Mouse (Mus musculus): ENCODE measurements around the gene Sell. TPM values are rescaled to one million over a fixed set of nuclear protein-coding genes. Genes with fewer than 3 reads are reported as not detected.

Sell gene
- polyA plus RNA-seq, 1 experiment from 2014 or later = 2.0 TPM

DNA sequence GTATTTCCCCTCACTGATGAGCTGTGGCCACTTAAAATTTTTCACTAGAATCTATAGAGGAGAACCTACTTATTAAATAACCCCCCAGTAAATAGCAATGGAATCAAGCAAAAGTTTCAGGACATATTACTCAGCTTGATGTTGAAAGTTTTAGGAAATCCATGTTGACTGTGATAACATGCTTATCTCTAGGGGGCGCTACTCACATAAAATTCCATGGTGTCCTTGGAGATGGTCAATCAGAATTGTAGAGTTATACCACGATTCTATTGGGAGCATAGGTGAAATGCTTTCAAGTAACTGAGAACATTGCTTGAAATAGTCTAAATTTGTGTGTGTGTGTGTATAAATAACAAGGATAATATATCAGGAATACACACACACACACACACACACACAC lies 7.0 kb upstream of the Sell start:
- ATAC-seq = no peak
- Histone ChIP-seq H3K4me1 (no peaks in the 10 kb centered on the region), H3K27ac (no peak overlapping the region), H3K36me3 (no peaks in the 10 kb centered on the region), H3K9me3 (replicated peaks) (no peaks in the 10 kb centered on the region), H3K4me3 (no peak overlapping the region), H3K4me2 (no peak overlapping the region), H3K27me3 (replicated peaks) (no peaks in the 10 kb centered on the region), H3K9ac (no peak overlapping the region)
- 19% methylated on average over 2 of the region's 2 CpGs for WGBS (ENCODE audit: insufficient replicate concordance)

- no peak for ATAC-seq
- H3K36me3 ChIP-seq = no peaks in the 10 kb centered on the region
- H3K27ac ChIP-seq = no peak overlapping the region
- no peak overlapping the region for H3K9ac ChIP-seq
- no peaks in the 10 kb centered on the region for H3K27me3 ChIP-seq (replicated peaks)
- H3K9me3 ChIP-seq (replicated peaks) = no peaks in the 10 kb centered on the region
- no peak overlapping the region for H3K4me3 ChIP-seq
- no peaks in the 10 kb centered on the region for H3K4me1 ChIP-seq
- no peak overlapping the region for H3K4me2 ChIP-seq
- WGBS (ENCODE audit: insufficient replicate concordance) = 51% methylated on average over 4 of the region's 4 CpGs
Observed at GRCm38 (mm10) chr1:164060071-164060470, 1.7 kb upstream of the Sell start.

DNA sequence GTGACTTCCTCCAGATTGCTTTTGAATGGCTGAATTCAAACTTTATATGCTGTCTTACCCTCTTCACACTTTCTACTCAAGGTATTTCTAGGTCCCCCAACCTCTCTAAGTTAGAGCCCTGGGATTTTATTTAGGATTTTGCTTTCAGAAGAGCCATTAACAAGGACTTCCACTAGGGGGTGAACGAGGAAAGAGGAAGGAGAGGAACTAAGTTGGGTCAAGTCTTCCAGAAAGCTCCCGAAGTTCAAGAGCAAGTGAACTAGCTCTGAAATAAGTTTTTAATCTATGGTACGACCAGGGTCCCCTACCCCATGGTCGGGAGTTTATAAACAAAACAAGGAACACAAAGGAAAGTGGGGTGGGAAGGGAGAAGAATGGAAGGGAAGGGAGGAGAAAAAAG lies 504 bp upstream of the Sell start:
- WGBS (ENCODE audit: insufficient replicate concordance) = 10% methylated on average over 4 of the region's 4 CpGs
- Histone ChIP-seq H3K4me1 (no peaks in the 10 kb centered on the region), H3K27ac (no peak overlapping the region), H3K9me3 (replicated peaks) (no peaks in the 10 kb centered on the region), H3K9ac (no peak overlapping the region), H3K4me3 (no peak overlapping the region), H3K4me2 (no peak overlapping the region), H3K27me3 (replicated peaks) (no peaks in the 10 kb centered on the region), H3K36me3 (no peaks in the 10 kb centered on the region)
- no peak for ATAC-seq

- Histone ChIP-seq H3K4me1 (no peaks in the 10 kb centered on the region), H3K36me3 (no peaks in the 10 kb centered on the region), H3K9me3 (replicated peaks) (no peaks in the 10 kb centered on the region), H3K9ac (no peak overlapping the region), H3K27ac (no peak overlapping the region), H3K27me3 (replicated peaks) (no peaks in the 10 kb centered on the region), H3K4me2 (no peak overlapping the region), H3K4me3 (no peak overlapping the region)
- no peak for ATAC-seq
- 49% methylated on average over 2 of the region's 2 CpGs for WGBS (ENCODE audit: insufficient replicate concordance)
Observed at GRCm38 (mm10) chr1:164062856-164063255, 1.1 kb downstream of the Sell start.

GRCm38 (mm10) chr1:164063745-164064144 lies 2.0 kb downstream of the Sell start:
- no peaks in the 10 kb centered on the region for H3K36me3 ChIP-seq
- H3K27me3 ChIP-seq (replicated peaks) = no peaks in the 10 kb centered on the region
- no peaks in the 10 kb centered on the region for H3K4me1 ChIP-seq
- H3K4me3 ChIP-seq = no peak overlapping the region
- no peak overlapping the region for H3K9ac ChIP-seq
- no peak overlapping the region for H3K27ac ChIP-seq
- H3K9me3 ChIP-seq (replicated peaks) = no peaks in the 10 kb centered on the region
- no peak for ATAC-seq
- no peak overlapping the region for H3K4me2 ChIP-seq
- WGBS (ENCODE audit: insufficient replicate concordance) = 31% methylated on average over 3 of the region's 3 CpGs

- no peak overlapping the region for H3K27ac ChIP-seq
- H3K4me1 ChIP-seq = peaks cover 6% of the 10 kb centered on the region; the same call in 1 of the 2 replicates
- H3K36me3 ChIP-seq = no peaks in the 10 kb centered on the region
- H3K4me3 ChIP-seq = no peak overlapping the region
- no peaks in the 10 kb centered on the region for H3K27me3 ChIP-seq (replicated peaks)
- ATAC-seq = no peak
- no peak overlapping the region for H3K9ac ChIP-seq
- no peak overlapping the region for H3K4me2 ChIP-seq
- H3K9me3 ChIP-seq (replicated peaks) = no peaks in the 10 kb centered on the region
Observed at GRCm38 (mm10) chr1:164069261-164069660, 7.5 kb downstream of the Sell start.

DNA sequence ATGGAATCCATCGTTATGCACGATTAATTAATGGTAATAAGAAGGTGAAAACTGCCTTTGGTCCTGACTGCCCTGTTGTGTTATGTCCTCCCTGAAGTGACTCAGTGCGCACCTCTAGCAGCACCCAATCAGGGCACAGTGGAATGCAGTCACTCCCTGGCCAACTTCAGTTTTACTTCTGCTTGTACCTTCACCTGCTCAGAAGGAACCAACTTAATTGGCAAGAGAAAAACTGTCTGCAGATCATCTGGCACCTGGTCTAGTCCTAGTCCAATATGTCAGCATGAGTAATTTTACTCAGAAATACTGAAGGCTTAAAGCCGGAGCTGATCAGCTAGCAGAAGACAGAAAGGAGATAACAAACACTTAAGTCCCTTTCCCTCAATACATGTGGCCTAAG lies 8.7 kb downstream of the Sell start:
- ATAC-seq = no peak
- H3K9ac ChIP-seq = no peak overlapping the region
- 75% methylated on average over 4 of the region's 4 CpGs for WGBS (ENCODE audit: insufficient replicate concordance)
- H3K9me3 ChIP-seq (replicated peaks) = no peaks in the 10 kb centered on the region
- peaks cover 6% of the 10 kb centered on the region; the same call in 1 of the 2 replicates for H3K4me1 ChIP-seq
- H3K27ac ChIP-seq = no peak overlapping the region
- H3K4me2 ChIP-seq = no peak overlapping the region
- H3K27me3 ChIP-seq (replicated peaks) = no peaks in the 10 kb centered on the region
- H3K36me3 ChIP-seq = no peaks in the 10 kb centered on the region
- H3K4me3 ChIP-seq = no peak overlapping the region

DNA sequence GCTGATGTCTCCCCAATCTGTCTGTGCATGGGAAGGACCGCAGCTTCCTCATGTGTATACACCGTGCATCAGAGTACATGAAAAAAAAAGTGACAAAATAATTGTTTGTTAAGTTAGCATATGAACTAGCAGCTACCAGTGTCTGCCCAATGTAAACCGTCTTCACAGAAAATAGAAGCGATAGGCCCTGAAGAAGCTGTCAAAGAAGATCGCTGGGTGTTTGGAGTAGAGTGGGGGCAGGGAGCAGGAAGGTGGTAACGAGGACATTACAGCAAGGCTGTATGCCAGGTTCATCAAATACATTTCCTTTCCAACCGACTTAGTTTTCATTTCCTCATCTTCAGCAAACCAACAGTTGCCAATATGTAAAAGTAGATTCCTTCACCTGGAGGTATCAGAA lies 9.3 kb downstream of the Sell start:
- Histone ChIP-seq H3K27me3 (replicated peaks) (no peaks in the 10 kb centered on the region), H3K4me2 (no peak overlapping the region), H3K4me1 (peaks cover 6% of the 10 kb centered on the region; the same call in 1 of the 2 replicates), H3K4me3 (no peak overlapping the region), H3K27ac (no peak overlapping the region), H3K36me3 (no peaks in the 10 kb centered on the region), H3K9me3 (replicated peaks) (no peaks in the 10 kb centered on the region), H3K9ac (no peak overlapping the region)
- ATAC-seq = no peak
- 52% methylated on average over 7 of the region's 7 CpGs for WGBS (ENCODE audit: insufficient replicate concordance)

- H3K27ac ChIP-seq = no peak overlapping the region
- no peaks in the 10 kb centered on the region for H3K9me3 ChIP-seq (replicated peaks)
- WGBS (ENCODE audit: insufficient replicate concordance) = 76% methylated on average over 4 of the region's 4 CpGs
- no peak overlapping the region for H3K4me3 ChIP-seq
- no peak overlapping the region for H3K9ac ChIP-seq
- H3K4me1 ChIP-seq = peaks cover 6% of the 10 kb centered on the region; the same call in 1 of the 2 replicates
- ATAC-seq = no peak
- H3K4me2 ChIP-seq = no peak overlapping the region
- no peaks in the 10 kb centered on the region for H3K36me3 ChIP-seq
- no peaks in the 10 kb centered on the region for H3K27me3 ChIP-seq (replicated peaks)
Observed at GRCm38 (mm10) chr1:164072001-164072400, 10.2 kb downstream of the Sell start.

GRCm38 (mm10) chr1:164073091-164073490 lies 11.3 kb downstream of the Sell start:
- Histone ChIP-seq H3K4me3 (no peak overlapping the region), H3K36me3 (no peaks in the 10 kb centered on the region), H3K27me3 (replicated peaks) (no peaks in the 10 kb centered on the region), H3K4me2 (no peak overlapping the region), H3K4me1 (peaks cover 6% of the 10 kb centered on the region; the same call in 1 of the 2 replicates), H3K9ac (no peak overlapping the region), H3K9me3 (replicated peaks) (no peaks in the 10 kb centered on the region), H3K27ac (no peak overlapping the region)
- 68% methylated on average over 9 of the region's 9 CpGs for WGBS (ENCODE audit: insufficient replicate concordance)
- ATAC-seq = no peak

DNA sequence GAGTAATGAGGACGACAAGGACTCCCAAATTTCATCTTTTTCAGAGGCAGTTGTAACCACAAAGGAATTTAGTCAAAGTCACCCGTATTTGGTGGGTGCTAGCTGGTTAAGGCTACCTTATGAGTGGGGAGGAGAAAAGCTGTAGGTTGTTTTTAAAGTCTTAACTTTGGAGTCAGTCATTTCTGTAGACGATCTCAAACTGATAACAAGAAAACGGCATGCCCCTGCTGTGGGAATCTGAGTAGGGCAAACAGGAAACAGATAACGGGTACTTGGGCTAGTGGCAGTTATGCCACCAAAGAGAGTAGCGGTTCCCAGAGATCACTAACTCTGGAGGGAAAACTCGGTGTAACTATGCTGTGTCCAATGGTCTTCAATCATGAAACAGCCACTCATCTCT lies 12.0 kb downstream of the Sell start:
- no peak overlapping the region for H3K4me2 ChIP-seq
- peaks cover under 1% of the 10 kb centered on the region; the same call in 1 of the 2 replicates for H3K27me3 ChIP-seq (replicated peaks)
- no peak overlapping the region for H3K4me3 ChIP-seq
- H3K36me3 ChIP-seq = no peaks in the 10 kb centered on the region
- no peak for ATAC-seq
- H3K4me1 ChIP-seq = peaks cover 6% of the 10 kb centered on the region; the same call in 1 of the 2 replicates
- no peak overlapping the region for H3K9ac ChIP-seq
- 20% methylated on average over 7 of the region's 7 CpGs for WGBS (ENCODE audit: insufficient replicate concordance)
- no peak overlapping the region for H3K27ac ChIP-seq
- H3K9me3 ChIP-seq (replicated peaks) = no peaks in the 10 kb centered on the region

DNA sequence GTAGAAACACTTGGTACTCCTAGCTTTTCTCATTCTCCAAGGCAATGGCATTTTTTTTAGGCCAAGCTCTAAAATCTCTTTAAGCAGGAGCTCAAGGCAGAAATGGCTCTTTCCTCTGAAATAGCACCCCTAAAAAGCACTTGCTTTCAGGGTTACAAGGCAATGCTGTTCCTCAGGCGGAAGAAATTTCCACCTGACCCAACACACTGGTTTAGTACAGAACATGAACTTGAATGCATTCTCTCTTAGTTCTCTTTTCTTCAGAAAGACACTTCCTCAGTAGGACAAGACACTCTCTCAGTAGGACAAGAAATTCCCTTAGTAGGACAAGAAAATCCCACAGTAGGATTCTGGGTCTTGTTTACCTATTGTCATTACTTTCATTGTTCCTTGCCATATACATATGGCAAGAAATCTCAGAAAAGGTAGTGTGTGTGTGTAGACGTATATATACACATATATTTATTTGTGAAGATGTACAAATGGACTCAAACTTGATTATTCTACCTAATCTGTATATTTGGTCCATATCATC lies 12.9 kb downstream of the Sell start:
- peaks cover 6% of the 10 kb centered on the region; the same call in 1 of the 2 replicates for H3K4me1 ChIP-seq
- no peaks in the 10 kb centered on the region for H3K9me3 ChIP-seq (replicated peaks)
- no peak overlapping the region for H3K4me2 ChIP-seq
- peaks cover 6% of the 10 kb centered on the region for H3K27me3 ChIP-seq (replicated peaks)
- no peak overlapping the region for H3K27ac ChIP-seq
- H3K9ac ChIP-seq = no peak overlapping the region
- 67% methylated on average over 2 of the region's 2 CpGs for WGBS (ENCODE audit: insufficient replicate concordance)
- no peaks in the 10 kb centered on the region for H3K36me3 ChIP-seq
- ATAC-seq = no peak
- no peak overlapping the region for H3K4me3 ChIP-seq

DNA sequence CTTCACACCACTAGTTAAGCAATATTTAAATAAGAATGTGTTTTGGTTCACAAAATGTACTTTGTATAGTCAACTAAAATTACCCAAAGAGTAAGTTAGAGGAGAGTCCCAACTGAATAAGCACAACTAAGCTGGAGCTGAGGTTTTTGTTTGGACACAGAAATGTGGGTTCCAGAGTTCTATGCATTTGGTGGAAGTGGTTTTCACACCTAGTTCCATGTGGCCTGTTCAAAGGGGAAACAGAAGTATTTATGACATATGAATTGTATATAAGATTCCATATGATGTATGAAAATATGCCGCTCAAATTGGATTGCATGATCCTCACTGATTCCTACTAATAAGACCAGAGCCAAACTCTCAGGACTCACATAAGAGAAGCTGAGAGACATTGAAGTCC lies 13.6 kb downstream of the Sell start:
- H3K4me1 ChIP-seq = peaks cover 6% of the 10 kb centered on the region; the same call in 1 of the 2 replicates
- no peaks in the 10 kb centered on the region for H3K36me3 ChIP-seq
- H3K27ac ChIP-seq = no peak overlapping the region
- no peaks in the 10 kb centered on the region for H3K9me3 ChIP-seq (replicated peaks)
- no peak overlapping the region for H3K4me3 ChIP-seq
- H3K9ac ChIP-seq = no peak overlapping the region
- WGBS (ENCODE audit: insufficient replicate concordance) = 85% methylated on average over 1 of the region's 1 CpGs
- H3K4me2 ChIP-seq = no peak overlapping the region
- ATAC-seq = no peak
- peaks cover 6% of the 10 kb centered on the region for H3K27me3 ChIP-seq (replicated peaks)

All from liver, embryonic 12.5 days (tissue).